Mouse (Mus musculus) lung, adult 10 weeks (tissue): Measurements from ENCODE around the gene Dyrk2. TPM values are rescaled to one million over a fixed set of nuclear protein-coding genes. Genes with fewer than 3 reads are reported as not detected.

ENCODE experiments used
- polyA plus RNA-seq: library from polyadenylated mRNA; stranded (reverse); fragments of 350-450 nt; fragmentation: Illumina TruSeq; extraction: RNeasy Lipid Tissue Mini Kit (QIAGEN cat#74804); gene quantifications from one replicate; pipeline ENCODE4 v1.2.3, GENCODE M21; 2014; ENCODE audit warnings: low read depth, low replicate concordance; ENCODE audit not compliant: insufficient read depth

Gene Dyrk2
- 12.3 TPM for polyA plus RNA-seq

GRCm38 (mm10) chr10:118870201-118870980 lies at the start of gene Dyrk2:
Gene Dyrk2, minus strand, starts transcription at chr10:118870209.

